Mouse (Mus musculus): ENCODE measurements at regions not wholly inside any gene's neighbourhood (a gene's known extent, or its start where the extent isn't known, plus 50 kb on each side); places are given as distances from the start of the nearest gene placed in this dataset.

GRCm38 (mm10) chr13:44156546-44156945 lies 372.0 kb downstream of the Cd83 start:
- no peak for DNase-seq (ENCODE audit: low spot score in 2 of 2)
- intact Hi-C loops (cut with DNase I), result no loop called here

- no peak for DNase-seq (ENCODE audit: low spot score in 2 of 2)
- intact Hi-C loops (cut with DNase I), result no loop called here
Observed at GRCm38 (mm10) chr13:44157236-44157635, 372.7 kb downstream of the Cd83 start.

- no peak for DNase-seq (ENCODE audit: low spot score in 2 of 2)
- intact Hi-C loops (cut with DNase I), result no loop called here
Observed at GRCm38 (mm10) chr13:44158364-44158763, 373.8 kb downstream of the Cd83 start.

- intact Hi-C loops (cut with DNase I), result no loop called here
- DNase-seq (ENCODE audit: low spot score in 2 of 2), result no peak
Observed at GRCm38 (mm10) chr13:44159346-44159745, 374.8 kb downstream of the Cd83 start.

GRCm38 (mm10) chr13:44164746-44165145 lies 380.2 kb downstream of the Cd83 start:
- DNase-seq (ENCODE audit: low spot score in 2 of 2), result no peak
- intact Hi-C loops (cut with DNase I), result no loop called here

- no peak for DNase-seq (ENCODE audit: low spot score in 2 of 2)
- intact Hi-C loops (cut with DNase I), result no loop called here
Observed at GRCm38 (mm10) chr13:44167186-44167585, 382.6 kb downstream of the Cd83 start.

GRCm38 (mm10) chr13:44168186-44168585 lies 383.6 kb downstream of the Cd83 start:
- intact Hi-C loops (cut with DNase I), result no loop called here
- no peak for DNase-seq (ENCODE audit: low spot score in 2 of 2)

- intact Hi-C loops (cut with DNase I), result no loop called here
- no peak for DNase-seq (ENCODE audit: low spot score in 2 of 2)
Observed at GRCm38 (mm10) chr13:44171639-44172038, 387.1 kb downstream of the Cd83 start.

- intact Hi-C loops (cut with DNase I), result no loop called here
- no peak for DNase-seq (ENCODE audit: low spot score in 2 of 2)
Observed at GRCm38 (mm10) chr13:44172701-44173100, 388.1 kb downstream of the Cd83 start.

GRCm38 (mm10) chr13:44174236-44174635 lies 389.7 kb downstream of the Cd83 start:
- intact Hi-C loops (cut with DNase I), result no loop called here
- no peak for DNase-seq (ENCODE audit: low spot score in 2 of 2)

GRCm38 (mm10) chr13:44175300-44176036 lies 390.9 kb downstream of the Cd83 start:
- intact Hi-C loops (cut with DNase I), result no loop called here
- DNase-seq (ENCODE audit: low spot score in 2 of 2), result no peak

GRCm38 (mm10) chr13:44176121-44176520 lies 391.5 kb downstream of the Cd83 start:
- no peak for DNase-seq (ENCODE audit: low spot score in 2 of 2)
- intact Hi-C loops (cut with DNase I), result no loop called here

- intact Hi-C loops (cut with DNase I), result no loop called here
Observed at GRCm38 (mm10) chr13:44178006-44178405, 393.4 kb downstream of the Cd83 start.

GRCm38 (mm10) chr13:44180384-44180783 lies 395.8 kb downstream of the Cd83 start:
- intact Hi-C loops (cut with DNase I), result no loop called here
- no peak for DNase-seq (ENCODE audit: low spot score in 2 of 2)

More at GRCm38 (mm10) chr13:44178006-44178405, 393.4 kb downstream of the Cd83 start:
- DNase-seq (ENCODE audit: low spot score in 2 of 2), result no peak

- DNase-seq (ENCODE audit: low spot score in 2 of 2), result no peak
- intact Hi-C loops (cut with DNase I), result no loop called here
Observed at GRCm38 (mm10) chr13:44182544-44183191, 398.1 kb downstream of the Cd83 start.

GRCm38 (mm10) chr13:44195365-44195764 lies 410.8 kb downstream of the Cd83 start:
- DNase-seq (ENCODE audit: low spot score in 2 of 2), result no peak
- intact Hi-C loops (cut with DNase I), result no loop called here

GRCm38 (mm10) chr13:44206042-44206441 lies 421.5 kb downstream of the Cd83 start:
- intact Hi-C loops (cut with DNase I), result no loop called here
- no peak for DNase-seq (ENCODE audit: low spot score in 2 of 2)

- intact Hi-C loops (cut with DNase I), result no loop called here
- no peak for DNase-seq (ENCODE audit: low spot score in 2 of 2)
Observed at GRCm38 (mm10) chr13:44206448-44206847, 421.9 kb downstream of the Cd83 start.

- intact Hi-C loops (cut with DNase I), result no loop called here
- DNase-seq (ENCODE audit: low spot score in 2 of 2), result no peak
Observed at GRCm38 (mm10) chr13:44207400-44208005, 422.9 kb downstream of the Cd83 start.

GRCm38 (mm10) chr13:44209036-44209435 lies 424.5 kb downstream of the Cd83 start:
- DNase-seq (ENCODE audit: low spot score in 2 of 2), result no peak
- intact Hi-C loops (cut with DNase I), result no loop called here

GRCm38 (mm10) chr13:44210123-44210522 lies 425.5 kb downstream of the Cd83 start:
- intact Hi-C loops (cut with DNase I), result no loop called here

More at GRCm38 (mm10) chr13:44210123-44210522, 425.5 kb downstream of the Cd83 start:
- DNase-seq (ENCODE audit: low spot score in 2 of 2), result no peak
